Mouse (Mus musculus) adipocyte (in vitro differentiated cells): ENCODE results near the gene Ugt2b37.
"Not testable (repeated sequence)": the region's sequence is repeated elsewhere in the genome, so short reads cannot be mapped to it uniquely, and the experiment has no call there.

Experiments
- DNase-seq: peaks from one replicate; pipeline ENCODE4 v3.0.0-alpha.2; 2016; ENCODE audit warnings: low spot score

Gene Ugt2b37

GRCm38 (mm10) chr5:87254676-87255075, at the start of gene Ugt2b37:
TSS of gene Ugt2b37 (minus strand) at chr5:87254804.
- not testable (repeated sequence) for DNase-seq

- DNase-seq: not testable (repeated sequence)
Measured at GRCm38 (mm10) chr5:87286180-87286579, 31.6 kb upstream of the Ugt2b37 start.

- DNase-seq: not testable (repeated sequence)
Measured at GRCm38 (mm10) chr5:87275986-87276385, 21.4 kb upstream of the Ugt2b37 start.

- DNase-seq: no peak
Measured at GRCm38 (mm10) chr5:87275581-87275980, 21.0 kb upstream of the Ugt2b37 start.

GRCm38 (mm10) chr5:87255831-87256230, 1.2 kb upstream of the Ugt2b37 start:
- no peak for DNase-seq

GRCm38 (mm10) chr5:87242140-87242539, 12.5 kb downstream of the Ugt2b37 start:
- not testable (repeated sequence) for DNase-seq

GRCm38 (mm10) chr5:87196430-87196829, 58.2 kb downstream of the Ugt2b37 start:
- DNase-seq: not testable (repeated sequence)
